Mouse (Mus musculus): ENCODE data around the gene V1ra8. TPM values are rescaled to one million over a fixed set of nuclear protein-coding genes. Genes with fewer than 3 reads are reported as not detected.
"Not testable (repeated sequence)": the region's sequence is repeated elsewhere in the genome, so short reads cannot be mapped to it uniquely, and the experiment has no call there.

Gene V1ra8
- polyA plus RNA-seq (2015; fragmentation: Nextera tagmentation; extraction: Ambion mirVana) = not detected in 2 replicates

DNA sequence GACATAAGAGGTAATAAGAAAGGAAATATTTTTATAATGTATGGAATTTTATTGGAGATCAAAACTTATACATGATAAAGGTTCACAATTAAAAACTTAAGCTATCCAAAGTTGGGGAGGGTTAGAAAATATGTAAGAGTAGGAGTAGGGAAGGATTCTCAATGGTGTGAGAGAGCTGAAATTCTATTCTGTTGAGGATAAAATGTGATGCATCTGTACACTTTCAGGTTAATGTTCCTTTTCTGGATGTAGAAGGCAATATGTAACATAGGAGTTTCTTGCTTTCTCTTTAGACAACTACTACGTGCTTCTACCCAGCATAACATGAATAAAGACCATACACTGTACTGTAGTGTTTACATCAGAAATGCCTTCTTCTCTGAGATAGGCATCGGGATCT lies at the start of gene V1ra8:
Gene V1ra8, plus strand, starts transcription at position 301 of the 400 bp plus-strand sequence.
- DNase-seq (ENCODE audit: low spot score) = not testable (repeated sequence)

- no peak for DNase-seq (ENCODE audit: low spot score)
Measured at GRCm38 (mm10) chr6:90160139-90160538, 42.5 kb upstream of the V1ra8 start.

- no peak for DNase-seq (ENCODE audit: low spot score)
Measured at GRCm38 (mm10) chr6:90174508-90174907, 28.1 kb upstream of the V1ra8 start, which contains the start of gene Vmn1r52. Gene Vmn1r52, plus strand, starts transcription at chr6:90174808.

GRCm38 (mm10) chr6:90224338-90224737 lies 21.7 kb downstream of the V1ra8 start, which contains the start of gene Vmn1r53:
Gene Vmn1r53, minus strand, starts transcription at chr6:90224438.
- DNase-seq (ENCODE audit: low spot score) = no peak

- DNase-seq (ENCODE audit: low spot score) = not testable (repeated sequence)
Measured at GRCm38 (mm10) chr6:90232114-90232513, 29.5 kb downstream of the V1ra8 start.

GRCm38 (mm10) chr6:90232681-90233080 lies 30.1 kb downstream of the V1ra8 start:
- no peak for DNase-seq (ENCODE audit: low spot score)

- no peak for DNase-seq (ENCODE audit: low spot score)
Measured at GRCm38 (mm10) chr6:90244019-90244418, 41.4 kb downstream of the V1ra8 start.

- no peak for DNase-seq (ENCODE audit: low spot score)
Measured at GRCm38 (mm10) chr6:90246000-90246399, 43.4 kb downstream of the V1ra8 start, which contains the start of gene Vmn1r54. Gene Vmn1r54, plus strand, starts transcription at chr6:90246300.

Other genes starting within 250 kb of the V1ra8 start
- gene Vmn1r46, start 233.5 kb upstream of the V1ra8 start, polyA plus RNA-seq (2015; fragmentation: Nextera tagmentation; extraction: Ambion mirVana) = not detected in 2 replicates
- gene Vmn1r47, start 186.6 kb upstream of the V1ra8 start, polyA plus RNA-seq (2015; fragmentation: Nextera tagmentation; extraction: Ambion mirVana) = not detected in 2 replicates
- not detected in 2 replicates for gene Vmn1r48, start 166.0 kb upstream of the V1ra8 start, polyA plus RNA-seq (2015; fragmentation: Nextera tagmentation; extraction: Ambion mirVana)
- not detected in 2 replicates for gene Vmn1r49, start 124.3 kb upstream of the V1ra8 start, polyA plus RNA-seq (2015; fragmentation: Nextera tagmentation; extraction: Ambion mirVana)
- gene Vmn1r50, start 101.4 kb upstream of the V1ra8 start, polyA plus RNA-seq (2015; fragmentation: Nextera tagmentation; extraction: Ambion mirVana) = not detected in 2 replicates
- gene Vmn1r51, start 80.2 kb upstream of the V1ra8 start, polyA plus RNA-seq (2015; fragmentation: Nextera tagmentation; extraction: Ambion mirVana) = not detected in 2 replicates
- not detected in 2 replicates for gene Vmn1r52, start 28.0 kb upstream of the V1ra8 start, polyA plus RNA-seq (2015; fragmentation: Nextera tagmentation; extraction: Ambion mirVana)
- gene Vmn1r53, start 21.6 kb downstream of the V1ra8 start, polyA plus RNA-seq (2015; fragmentation: Nextera tagmentation; extraction: Ambion mirVana) = not detected in 2 replicates
- gene Vmn1r54, start 43.5 kb downstream of the V1ra8 start, polyA plus RNA-seq (2015; fragmentation: Nextera tagmentation; extraction: Ambion mirVana) = not detected in 2 replicates
- gene BC048671, start 98.4 kb downstream of the V1ra8 start, polyA plus RNA-seq (2015; fragmentation: Nextera tagmentation; extraction: Ambion mirVana) = not detected in 2 replicates
- gene Chst13, start 122.4 kb downstream of the V1ra8 start, polyA plus RNA-seq (2015; fragmentation: Nextera tagmentation; extraction: Ambion mirVana) = 0.13 TPM in 1 of 2 replicates, not detected in the other
- gene Uroc1, start 130.5 kb downstream of the V1ra8 start, polyA plus RNA-seq (2015; fragmentation: Nextera tagmentation; extraction: Ambion mirVana) = 0.05 TPM in 1 of 2 replicates, not detected in the other
- 7.2 and 8.1 TPM in 2 replicates for gene Zxdc, start 166.7 kb downstream of the V1ra8 start, polyA plus RNA-seq (2015; fragmentation: Nextera tagmentation; extraction: Ambion mirVana)
- gene Cfap100, start 226.0 kb downstream of the V1ra8 start, polyA plus RNA-seq (2015; fragmentation: Nextera tagmentation; extraction: Ambion mirVana) = 0.27 and 0.62 TPM in 2 replicates